Mouse (Mus musculus): ENCODE measurements around the gene Lyzl4.

GRCm38 (mm10) chr9:121574380-121574779 is 67.5 kb downstream of the Lyzl4 start:
- TF ChIP-seq GATA1 (IDR thresholded peaks at IDR 0.05; ENCODE audit: borderline replicate concordance, low read length) = no peak
- TF ChIP-seq FLI1 (IDR thresholded peaks at IDR 0.05; ENCODE audit: low read length) = no peak
